Mouse (Mus musculus): ENCODE measurements around the gene Vmn1r18. TPM values are rescaled to one million over a fixed set of nuclear protein-coding genes. Genes with fewer than 3 reads are reported as not detected.
A peak's percentile ranks its signal among the peaks of the same experiment; 100 is the strongest.
"Not testable (repeated sequence)": the region's sequence is repeated elsewhere in the genome, so short reads cannot be mapped to it uniquely, and the experiment has no call there.

Gene Vmn1r18
- not detected in 2 replicates for total RNA-seq (2014; rRNA removed)
- polyA plus RNA-seq (2015; fragmentation: Nextera tagmentation; extraction: Ambion mirVana) = not detected in 2 replicates

GRCm38 (mm10) chr6:57395683-57396082, at the start of gene Vmn1r18:
Vmn1r18 (minus strand) TSS chr6:57395783.
- no peaks in the 10 kb centered on the region for H3K27me3 ChIP-seq (ENCODE audit: insufficient read depth, low read length)
- DNase-seq (ENCODE audit: low spot score) (no peak), ATAC-seq (no peak)
- H3K27ac ChIP-seq = no peak within 1 kb of the TSS
- H3K4me2 ChIP-seq (ENCODE audit: low read depth, low read length) = no peak within 1 kb of the TSS
- H3K4me3 ChIP-seq (ENCODE audit: low read length) = no peak within 1 kb of the TSS
- no peaks in the 10 kb centered on the region for H3K4me1 ChIP-seq (ENCODE audit: insufficient read depth, low read length)
- no peak within 1 kb of the TSS for H3K9ac ChIP-seq (replicated peaks; ENCODE audit: low read length)
- H3K9me3 ChIP-seq (ENCODE audit: low read length) = no peaks in the 10 kb centered on the region
- no peaks in the 10 kb centered on the region for H3K36me3 ChIP-seq (ENCODE audit: insufficient read depth, low read length)
- no peak for TF ChIP-seq CTCF (IDR thresholded peaks at IDR 0.05; ENCODE audit: low read depth)

GRCm38 (mm10) chr6:57431196-57431595, 35.6 kb upstream of the Vmn1r18 start:
- ATAC-seq (no peak), DNase-seq (ENCODE audit: low spot score) (peak; percentile 10)
- H3K4me1 ChIP-seq (ENCODE audit: insufficient read depth, low read length) = no peaks in the 10 kb centered on the region
- no peaks in the 10 kb centered on the region for H3K9me3 ChIP-seq (ENCODE audit: low read length)
- no peak overlapping the region for H3K9ac ChIP-seq (replicated peaks; ENCODE audit: low read length)
- no peak overlapping the region for H3K27ac ChIP-seq
- H3K27me3 ChIP-seq (ENCODE audit: insufficient read depth, low read length) = no peaks in the 10 kb centered on the region
- H3K4me2 ChIP-seq (ENCODE audit: low read depth, low read length) = no peak overlapping the region
- no peaks in the 10 kb centered on the region for H3K36me3 ChIP-seq (ENCODE audit: insufficient read depth, low read length)
- peak; percentile 33 for TF ChIP-seq CTCF (IDR thresholded peaks at IDR 0.05; ENCODE audit: low read depth)
- no peak overlapping the region for H3K4me3 ChIP-seq (ENCODE audit: low read length)
- WGBS = 83% methylated on average over 1 of the region's 1 CpGs

GRCm38 (mm10) chr6:57428630-57429029, 33.0 kb upstream of the Vmn1r18 start, which contains the start of gene Vmn1r20:
Vmn1r20 (plus strand) TSS chr6:57428930.
- WGBS = 70% methylated on average over 1 of the region's 1 CpGs
- H3K27ac ChIP-seq = no peak within 1 kb of the TSS
- no peak within 1 kb of the TSS for H3K4me3 ChIP-seq (ENCODE audit: low read length)
- no peak within 1 kb of the TSS for H3K4me2 ChIP-seq (ENCODE audit: low read depth, low read length)
- H3K27me3 ChIP-seq (ENCODE audit: insufficient read depth, low read length) = no peaks in the 10 kb centered on the region
- H3K36me3 ChIP-seq (ENCODE audit: insufficient read depth, low read length) = no peaks in the 10 kb centered on the region
- no peaks in the 10 kb centered on the region for H3K4me1 ChIP-seq (ENCODE audit: insufficient read depth, low read length)
- no peak within 1 kb of the TSS for H3K9ac ChIP-seq (replicated peaks; ENCODE audit: low read length)
- no peak for DNase-seq (ENCODE audit: low spot score)
- TF ChIP-seq CTCF (IDR thresholded peaks at IDR 0.05; ENCODE audit: low read depth) = no peak
- no peaks in the 10 kb centered on the region for H3K9me3 ChIP-seq (ENCODE audit: low read length)
- no peak for ATAC-seq

DNA sequence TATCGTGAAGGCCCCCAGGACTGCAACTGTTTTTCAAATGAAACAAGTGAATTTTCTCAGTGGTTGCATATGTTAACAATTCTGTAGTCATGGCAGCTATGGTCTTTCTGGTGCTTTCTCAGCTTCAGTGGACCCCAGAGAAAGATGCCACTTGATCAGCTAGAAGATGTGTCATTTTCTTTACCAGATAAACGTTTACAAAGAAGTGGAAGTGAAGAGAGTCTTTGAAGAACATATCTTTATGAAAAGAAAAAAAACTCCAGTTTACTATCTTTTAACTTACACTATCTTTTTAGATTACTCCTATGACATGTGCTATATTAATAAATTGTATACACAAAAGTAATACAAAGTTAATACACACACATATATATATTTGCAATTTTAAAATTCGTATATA, 7.9 kb upstream of the Vmn1r18 start, which contains the start of gene Vmn1r19:
Gene Vmn1r19, plus strand, starts transcription at position 301 of the 400 bp plus-strand sequence.
- not testable (repeated sequence) for H3K4me2 ChIP-seq (ENCODE audit: low read depth, low read length); ATAC-seq; H3K27ac ChIP-seq; H3K4me1 ChIP-seq (ENCODE audit: insufficient read depth, low read length); H3K9ac ChIP-seq (replicated peaks; ENCODE audit: low read length); H3K27me3 ChIP-seq (ENCODE audit: insufficient read depth, low read length); H3K4me3 ChIP-seq (ENCODE audit: low read length); H3K36me3 ChIP-seq (ENCODE audit: insufficient read depth, low read length); DNase-seq (ENCODE audit: low spot score); H3K9me3 ChIP-seq (ENCODE audit: low read length)
- 73% methylated on average over 3 of the region's 3 CpGs for WGBS

GRCm38 (mm10) chr6:57367496-57367895, 28.1 kb downstream of the Vmn1r18 start:
- H3K9me3 ChIP-seq (ENCODE audit: low read length) = no peaks in the 10 kb centered on the region
- H3K4me3 ChIP-seq (ENCODE audit: low read length) = no peak overlapping the region
- no peak overlapping the region for H3K27ac ChIP-seq
- no peak for DNase-seq (ENCODE audit: low spot score)
- no peaks in the 10 kb centered on the region for H3K27me3 ChIP-seq (ENCODE audit: insufficient read depth, low read length)
- no peaks in the 10 kb centered on the region for H3K36me3 ChIP-seq (ENCODE audit: insufficient read depth, low read length)
- TF ChIP-seq CTCF (IDR thresholded peaks at IDR 0.05; ENCODE audit: low read depth) = no peak
- no peak overlapping the region for H3K4me2 ChIP-seq (ENCODE audit: low read depth, low read length)
- ATAC-seq = no peak
- WGBS = 84% methylated on average over 1 of the region's 1 CpGs
- H3K4me1 ChIP-seq (ENCODE audit: insufficient read depth, low read length) = no peaks in the 10 kb centered on the region
- no peak overlapping the region for H3K9ac ChIP-seq (replicated peaks; ENCODE audit: low read length)

DNA sequence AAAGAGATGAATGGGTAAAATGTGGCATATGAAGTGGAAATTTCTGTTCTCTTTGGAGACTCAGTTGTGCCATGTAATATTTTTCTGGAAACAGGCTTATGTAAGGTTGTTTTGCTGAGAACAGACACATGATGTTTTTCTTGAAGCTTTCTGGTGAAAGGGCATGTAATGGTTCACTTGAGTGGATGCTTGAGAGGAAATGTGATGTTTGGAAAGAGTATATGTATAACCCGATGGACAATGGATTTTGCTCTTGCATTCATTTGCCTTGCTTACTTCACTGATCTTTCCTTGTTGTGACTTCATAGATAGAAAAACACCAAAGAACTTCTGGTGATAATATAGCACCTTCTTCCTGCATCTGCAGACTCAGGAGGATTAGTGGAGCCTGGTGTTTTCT, 29.7 kb downstream of the Vmn1r18 start:
- not testable (repeated sequence) for H3K9ac ChIP-seq (replicated peaks; ENCODE audit: low read length); ATAC-seq; H3K36me3 ChIP-seq (ENCODE audit: insufficient read depth, low read length); H3K4me2 ChIP-seq (ENCODE audit: low read depth, low read length); DNase-seq (ENCODE audit: low spot score); H3K27me3 ChIP-seq (ENCODE audit: insufficient read depth, low read length); H3K27ac ChIP-seq; H3K9me3 ChIP-seq (ENCODE audit: low read length); H3K4me3 ChIP-seq (ENCODE audit: low read length); H3K4me1 ChIP-seq (ENCODE audit: insufficient read depth, low read length)
- 91% methylated on average over 1 of the region's 1 CpGs for WGBS

DNA sequence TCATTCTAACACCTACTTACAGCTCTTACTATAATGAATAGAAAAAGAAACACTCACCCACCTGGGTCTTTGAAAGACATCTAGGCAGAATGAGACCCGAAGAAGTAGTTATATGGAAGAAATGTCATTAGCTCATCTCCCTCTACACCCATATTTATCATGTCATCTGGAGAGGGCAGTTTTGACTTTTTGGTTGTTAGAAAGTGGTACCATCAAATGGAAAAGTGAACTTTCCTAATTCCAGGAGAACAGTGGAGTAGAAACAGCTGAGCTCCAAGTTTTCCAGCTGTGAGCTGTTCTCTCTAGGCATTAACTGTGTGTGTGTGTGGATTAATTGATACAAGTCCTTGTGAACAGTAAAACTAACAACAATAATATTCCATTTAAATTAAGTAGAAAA, 32.0 kb downstream of the Vmn1r18 start, which contains the start of gene Vmn1r17:
Gene Vmn1r17, minus strand, starts transcription at position 101 of the 400 bp plus-strand sequence.
- H3K4me2 ChIP-seq (ENCODE audit: low read depth, low read length) = no peak within 1 kb of the TSS
- 86% methylated on average over 1 of the region's 1 CpGs for WGBS
- H3K36me3 ChIP-seq (ENCODE audit: insufficient read depth, low read length) = no peaks in the 10 kb centered on the region
- DNase-seq (ENCODE audit: low spot score) (no peak), ATAC-seq (no peak)
- no peak for TF ChIP-seq CTCF (IDR thresholded peaks at IDR 0.05; ENCODE audit: low read depth)
- no peak within 1 kb of the TSS for H3K27ac ChIP-seq
- no peak within 1 kb of the TSS for H3K9ac ChIP-seq (replicated peaks; ENCODE audit: low read length)
- H3K9me3 ChIP-seq (ENCODE audit: low read length) = no peaks in the 10 kb centered on the region
- H3K27me3 ChIP-seq (ENCODE audit: insufficient read depth, low read length) = no peaks in the 10 kb centered on the region
- no peaks in the 10 kb centered on the region for H3K4me1 ChIP-seq (ENCODE audit: insufficient read depth, low read length)
- H3K4me3 ChIP-seq (ENCODE audit: low read length) = no peak within 1 kb of the TSS

Measured in hindbrain, postnatal 0 days (tissue).